Mouse (Mus musculus) heart, embryonic 14.5 days (tissue): ENCODE measurements around the gene Clk4. TPM values are rescaled to one million over a fixed set of nuclear protein-coding genes. Genes with fewer than 3 reads are reported as not detected.

Source experiments
- ATAC-seq: fragments of 200-750 bp; cut with Nextera tagmentation; 2 replicates; pipeline ENCODE4 v1.8.0; 2017; ENCODE audit warnings: low read depth, moderate TSS enrichment; ENCODE audit not compliant: insufficient number of reproducible peaks, insufficient read depth, low FRiP score
- H3K27ac ChIP-seq, 2 experiments: fragments of 200-500 bp in 1 of 2; fragments of 300-500 bp in 1 of 2; sonication (generic) in 1 of 2; replicated peaks in 1 of 2; 2 replicates each; pipeline ENCODE4 v1.5.1; 2012 to 2014; ENCODE audit warnings: low read depth in 2 of 2, low read length in 2 of 2, control low read depth in 1 of 2, mild to moderate bottlenecking in 1 of 2, mixed read lengths in 1 of 2; ENCODE audit not compliant: control insufficient read depth in 1 of 2, insufficient read depth in 1 of 2
- H3K27me3 ChIP-seq: fragments of 300-500 bp; sonication (generic); 2 replicates; pipeline ENCODE4 v1.6.1; 2014; ENCODE audit warnings: mild to moderate bottlenecking, low read length, control low read depth; ENCODE audit not compliant: control insufficient read depth, insufficient read depth
- H3K36me3 ChIP-seq: fragments of 300-500 bp; sonication (generic); 2 replicates; pipeline ENCODE4 v1.6.1; 2014; ENCODE audit warnings: mild to moderate bottlenecking, control low read depth, low read length, mixed read lengths; ENCODE audit not compliant: control insufficient read depth, insufficient read depth
- H3K4me1 ChIP-seq, 2 experiments: fragments of 200-500 bp in 1 of 2; fragments of 300-500 bp in 1 of 2; sonication (generic) in 1 of 2; 2 replicates each; pipeline ENCODE4 v1.6.1; 2012 to 2014; ENCODE audit warnings: low read length in 2 of 2, control low read depth in 1 of 2, mixed read lengths in 1 of 2; ENCODE audit not compliant: control insufficient read depth in 2 of 2, insufficient read depth in 2 of 2
- H3K4me2 ChIP-seq: fragments of 300-500 bp; sonication (generic); 2 replicates; pipeline ENCODE4 v1.6.1; 2014; ENCODE audit warnings: mild to moderate bottlenecking, low read length
- H3K4me3 ChIP-seq, 2 experiments: fragments of 200-500 bp in 1 of 2; fragments of 300-500 bp in 1 of 2; sonication (generic) in 1 of 2; 2 replicates each; pipeline ENCODE4 v1.5.1; 2012 to 2014; ENCODE audit warnings: low read length in 2 of 2, mild to moderate bottlenecking in 2 of 2, control low read depth in 1 of 2, low read depth in 1 of 2, moderate library complexity in 1 of 2; ENCODE audit not compliant: control insufficient read depth in 1 of 2, insufficient read depth in 1 of 2
- H3K9ac ChIP-seq: fragments of 300-500 bp; sonication (generic); 2 replicates; pipeline ENCODE4 v1.6.1; 2014; ENCODE audit warnings: mild to moderate bottlenecking, low read length
- H3K9me3 ChIP-seq: fragments of 300-500 bp; sonication (generic); 2 replicates; pipeline ENCODE4 v1.6.1; 2016; ENCODE audit warnings: low read length, control low read depth; ENCODE audit not compliant: control insufficient read depth
- WGBS: fragments of 180-500 bp; shearing (Covaris S2); extraction: QIAGEN DNeasy Blood & Tissue Kit; methylation state at CpG from one replicate; pipeline ENCODE4 v1.1.7; 2014; 5-methylcytosine and 5-hydroxymethylcytosine counted together
- polyA plus RNA-seq: library from polyadenylated mRNA; unstranded; fragments of >200 nt; fragmentation: Nextera tagmentation; extraction: Ambion mirVana; gene quantifications from 2 replicates; pipeline ENCODE4 v1.2.1, GENCODE M21; 2014

The Clk4 gene
- polyA plus RNA-seq, 1 experiment from 2014 or later: 85.4 TPM

DNA sequence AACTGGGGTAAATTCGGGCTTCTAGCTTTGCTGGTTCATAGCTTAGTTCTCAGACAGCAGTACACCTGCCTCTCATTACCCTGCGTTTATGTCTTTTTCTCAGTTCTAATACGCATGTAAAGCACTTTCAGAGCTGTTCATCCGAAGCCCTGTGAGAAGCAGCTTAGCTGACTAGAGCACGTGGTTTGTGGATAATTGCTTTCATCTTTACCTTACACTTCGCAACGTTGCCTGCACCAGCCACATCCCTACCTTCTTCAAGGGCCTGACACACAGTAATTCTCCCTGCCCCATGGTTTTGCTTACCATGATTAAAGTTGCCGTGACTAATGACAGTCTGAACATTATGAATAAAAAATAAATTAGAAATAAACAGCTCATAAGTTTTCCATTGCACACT lies 50.3 kb downstream of the Clk4 start:
- no peak overlapping the region for H3K9ac ChIP-seq
- 85% methylated on average over 8 of the region's 8 CpGs for WGBS

DNA sequence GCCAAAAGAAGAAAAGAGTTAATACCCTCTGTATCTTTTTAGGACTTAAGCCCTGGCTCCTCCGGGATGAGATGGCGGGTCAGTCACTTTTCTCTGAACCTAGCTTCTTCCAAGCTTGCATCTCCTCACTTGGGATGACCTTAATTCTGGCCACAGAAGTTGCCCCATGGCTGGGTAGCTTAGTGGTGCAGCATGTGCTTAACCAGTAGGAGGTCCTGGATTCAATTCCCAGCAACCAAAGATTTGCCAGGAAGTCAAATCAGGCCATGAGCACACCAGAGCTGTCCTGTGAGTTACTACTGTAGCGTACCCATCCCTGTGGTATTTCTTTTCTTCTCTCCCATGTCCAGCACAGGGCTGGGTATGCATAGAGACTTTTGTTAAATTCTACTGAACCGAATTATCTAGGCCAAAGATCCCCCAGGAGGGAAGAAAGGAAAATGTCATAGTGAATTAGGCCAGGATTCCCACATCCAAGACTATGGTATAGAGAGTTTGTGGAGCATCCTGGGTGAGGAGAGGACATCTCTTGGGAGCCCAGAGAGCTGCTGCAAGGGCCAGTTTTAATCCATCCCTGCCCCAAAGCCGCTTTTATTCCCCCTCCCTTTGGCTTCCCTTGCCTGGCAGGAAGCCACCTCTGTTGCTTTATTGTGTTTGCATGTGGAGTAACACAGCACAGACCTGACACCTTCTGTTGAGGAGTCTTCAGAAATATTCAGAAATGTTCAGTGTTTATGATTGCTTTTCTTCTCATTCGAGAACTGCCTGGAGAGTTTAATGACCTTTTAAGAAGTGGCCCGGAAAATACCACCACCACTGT lies 54.7 kb downstream of the Clk4 start:
- no peak overlapping the region for H3K4me3 ChIP-seq
- no peak for ATAC-seq
- H3K27me3 ChIP-seq: no peaks in the 10 kb centered on the region
- H3K9me3 ChIP-seq: no peaks in the 10 kb centered on the region; the same call in 1 of the 2 replicates
- H3K27ac ChIP-seq: no peak overlapping the region
- no peak overlapping the region for H3K9ac ChIP-seq
- 78% methylated on average over 7 of the region's 7 CpGs for WGBS
- no peak overlapping the region for H3K4me2 ChIP-seq
- no peaks in the 10 kb centered on the region for H3K36me3 ChIP-seq
- H3K4me1 ChIP-seq: no peaks in the 10 kb centered on the region

More for the DNA sequence above, 50.3 kb downstream of the Clk4 start:
- Histone ChIP-seq H3K27ac (no peak overlapping the region), H3K4me3 (no peak overlapping the region), H3K4me1 (no peaks in the 10 kb centered on the region), H3K4me2 (no peak overlapping the region), H3K9me3 (no peaks in the 10 kb centered on the region), H3K27me3 (no peaks in the 10 kb centered on the region), H3K36me3 (no peaks in the 10 kb centered on the region)
- ATAC-seq: no peak

DNA sequence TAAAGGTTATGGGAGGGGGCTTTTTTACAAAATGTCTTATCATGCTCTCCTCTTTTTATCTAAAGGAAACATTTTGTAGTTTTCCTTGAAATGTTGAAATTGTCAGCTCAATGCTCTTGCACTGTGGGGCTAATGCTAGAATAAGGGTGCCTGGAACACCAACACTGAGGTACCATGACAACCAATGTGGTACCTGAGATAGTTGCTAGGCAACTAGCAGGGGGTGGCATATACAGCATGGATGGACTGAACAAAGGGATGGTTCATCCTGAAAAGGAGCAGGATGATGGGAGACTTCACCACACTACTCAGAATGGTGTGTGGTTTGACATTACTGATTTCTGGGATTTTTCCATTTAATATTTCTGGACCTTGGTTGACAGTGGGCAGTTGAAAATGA lies 59.1 kb downstream of the Clk4 start:
- H3K27ac ChIP-seq: no peak overlapping the region
- H3K36me3 ChIP-seq: no peaks in the 10 kb centered on the region
- H3K4me1 ChIP-seq: no peaks in the 10 kb centered on the region
- H3K9me3 ChIP-seq: no peaks in the 10 kb centered on the region; the same call in 1 of the 2 replicates
- no peak for ATAC-seq
- H3K4me2 ChIP-seq: no peak overlapping the region
- no peak overlapping the region for H3K4me3 ChIP-seq
- no peaks in the 10 kb centered on the region for H3K27me3 ChIP-seq
- no peak overlapping the region for H3K9ac ChIP-seq

DNA sequence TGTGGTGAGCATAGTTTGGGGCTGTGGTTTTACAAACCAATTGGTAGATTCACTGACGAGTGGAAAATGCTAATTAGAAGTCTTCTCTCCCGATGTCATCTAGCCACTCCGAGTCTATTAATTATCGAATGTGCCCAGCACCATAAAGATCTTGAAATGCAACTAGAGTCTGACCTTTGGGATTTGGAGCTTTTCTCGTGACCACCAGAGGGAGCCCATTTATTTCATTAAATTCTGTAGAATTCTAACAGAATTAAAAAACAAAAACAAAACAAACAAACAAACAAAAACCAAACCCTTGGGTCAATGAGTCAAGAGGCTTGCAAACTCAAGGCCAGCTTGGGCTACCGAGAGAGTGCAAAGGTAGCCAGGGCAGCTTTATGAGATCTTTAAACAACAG lies 65.4 kb downstream of the Clk4 start:
- Histone ChIP-seq H3K4me3 (no peak overlapping the region), H3K27ac (no peak overlapping the region), H3K36me3 (no peaks in the 10 kb centered on the region), H3K4me2 (no peak overlapping the region), H3K27me3 (no peaks in the 10 kb centered on the region), H3K4me1 (peaks cover 0 to 3% of the 10 kb centered on the region in 2 experiments; a peak in 1 of 4 replicates), H3K9ac (no peak overlapping the region), H3K9me3 (no peaks in the 10 kb centered on the region)
- 52% methylated on average over 6 of the region's 6 CpGs for WGBS
- no peak for ATAC-seq

DNA sequence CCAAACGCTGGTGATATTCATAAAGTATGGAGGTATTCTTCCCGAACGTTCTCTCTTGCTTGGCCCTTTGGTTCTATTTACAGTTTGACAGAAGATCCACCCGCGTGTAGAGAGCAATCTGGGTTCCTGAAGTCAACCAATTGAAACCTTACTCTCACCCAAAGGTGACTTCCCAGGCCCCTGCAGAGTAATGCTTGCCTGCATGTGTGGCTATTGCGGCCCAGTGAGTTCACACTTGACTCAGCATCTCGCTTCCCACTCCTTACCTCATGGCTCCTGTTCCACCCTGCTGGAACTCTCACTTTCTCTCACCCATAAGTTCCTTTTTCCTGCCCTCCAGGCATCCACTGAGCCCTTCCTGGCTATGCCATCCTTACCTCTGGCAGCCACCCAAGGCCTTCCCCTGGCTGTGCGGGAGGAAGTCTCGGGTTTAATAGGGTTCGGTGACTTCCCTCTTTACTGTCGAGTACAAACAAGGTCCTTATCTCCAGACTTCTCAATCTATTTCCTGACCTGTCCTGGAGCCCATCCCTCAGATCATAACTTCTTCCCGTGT lies 66.9 kb downstream of the Clk4 start:
- ATAC-seq: no peak
- no peaks in the 10 kb centered on the region for H3K27me3 ChIP-seq
- peaks cover 5% of the 10 kb centered on the region; the same call in 1 of the 2 replicates for H3K9me3 ChIP-seq
- peaks cover 0 to 3% of the 10 kb centered on the region in 2 experiments; a peak in 1 of 4 replicates for H3K4me1 ChIP-seq
- H3K9ac ChIP-seq: no peak overlapping the region
- no peak overlapping the region for H3K4me3 ChIP-seq
- no peak overlapping the region for H3K27ac ChIP-seq
- WGBS: 72% methylated on average over 12 of the region's 12 CpGs
- no peaks in the 10 kb centered on the region for H3K36me3 ChIP-seq
- H3K4me2 ChIP-seq: no peak overlapping the region

DNA sequence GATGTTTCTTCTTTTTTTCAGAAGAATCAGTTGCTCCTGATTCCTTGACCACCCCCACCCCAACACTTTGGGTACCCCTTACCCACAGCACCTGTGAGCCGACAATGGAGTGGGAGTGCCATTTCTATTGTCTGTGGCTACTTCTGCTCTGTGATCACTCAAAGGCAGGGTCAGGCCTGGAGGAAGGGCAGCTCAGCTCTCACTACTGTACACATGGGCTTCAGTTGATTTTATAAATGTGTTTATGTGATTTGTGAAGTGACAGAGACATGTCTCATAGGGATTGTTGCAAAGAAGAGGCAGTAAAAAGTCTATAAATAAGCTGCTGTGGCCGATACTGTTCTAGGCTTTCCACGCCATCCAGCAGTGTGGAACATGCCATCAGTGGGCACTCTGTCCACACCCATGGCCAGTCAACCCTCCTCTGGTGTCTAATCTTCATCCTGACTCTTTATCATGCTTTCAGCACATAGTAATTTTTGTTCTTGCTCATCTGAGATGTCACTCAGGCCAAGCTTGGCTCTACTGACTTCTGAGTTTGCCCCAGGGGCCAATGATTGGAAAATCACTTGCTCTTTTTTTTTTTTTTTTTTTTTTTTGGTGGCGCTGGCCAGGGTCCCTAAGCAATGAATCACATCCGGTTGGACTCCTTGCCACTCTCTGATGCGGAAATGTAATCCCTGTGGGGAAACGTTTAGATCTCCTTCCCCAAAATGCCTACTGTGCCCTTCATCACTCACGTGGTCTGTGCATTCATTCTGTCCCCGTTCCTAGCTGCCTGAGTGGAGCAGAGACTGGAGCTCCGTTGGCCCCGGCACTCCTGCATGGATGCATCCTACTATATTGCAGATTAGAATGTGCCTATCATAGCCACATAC lies 68.5 kb downstream of the Clk4 start:
- no peak for ATAC-seq

More for the DNA sequence above, 68.5 kb downstream of the Clk4 start:
- Histone ChIP-seq H3K4me1 (peaks cover 0 to 6% of the 10 kb centered on the region in 2 experiments; a peak in 1 of 4 replicates), H3K4me2 (no peak overlapping the region), H3K36me3 (no peaks in the 10 kb centered on the region), H3K27me3 (no peaks in the 10 kb centered on the region), H3K4me3 (no peak overlapping the region), H3K9me3 (peaks cover 5% of the 10 kb centered on the region; the same call in 1 of the 2 replicates), H3K27ac (no peak overlapping the region), H3K9ac (no peak overlapping the region)
- WGBS: 67% methylated on average over 11 of the region's 11 CpGs
